Mouse (Mus musculus) bone marrow macrophage, adult 2 months (primary cell): Measurements from ENCODE around the gene Pdia2.

Source experiments
- CTCF ChIP-seq: IDR thresholded peaks from 2 replicates; pipeline ENCODE4 v1.5.1; 2012; ENCODE audit warnings: low read depth, mild to moderate bottlenecking, low read length, moderate library complexity
- POLR2A ChIP-seq: IDR thresholded peaks from 2 replicates; pipeline ENCODE4 v1.6.1; 2012; ENCODE audit warnings: mild to moderate bottlenecking, low read depth, low read length, borderline replicate concordance

GRCm38 (mm10) chr17:26229776-26230175, 30.9 kb upstream of the Pdia2 start:
- TF ChIP-seq CTCF (no peak), POLR2A (no peak)
